Mouse (Mus musculus) CH12.LX (cell line): Measurements from ENCODE around the gene Wdr77. TPM values are rescaled to one million over a fixed set of nuclear protein-coding genes. Genes with fewer than 3 reads are reported as not detected.
"Not testable (repeated sequence)": the region's sequence is repeated elsewhere in the genome, so short reads cannot be mapped to it uniquely, and the experiment has no call there.

ENCODE experiments used
- DNase-seq: peaks from one replicate; pipeline ENCODE4 v3.0.0-alpha.2; 2013; ENCODE audit errors: extremely low read depth
- H3K27ac ChIP-seq: 2 replicates; pipeline ENCODE4 v1.5.1; 2012; ENCODE audit warnings: low read depth, mild to moderate bottlenecking, control low read depth, moderate library complexity; ENCODE audit not compliant: insufficient read depth
- H3K27me3 ChIP-seq: replicated peaks from 2 replicates; pipeline ENCODE3; 2012; ENCODE audit warnings: inconsistent platforms
- H3K36me3 ChIP-seq, 2 experiments: replicated peaks in 1 of 2; 2 replicates each; pipeline versions ENCODE3 to v1.6.1; 2012; ENCODE audit warnings: inconsistent platforms in 1 of 2, low read length in 1 of 2, mild to moderate bottlenecking in 1 of 2, mixed read lengths in 1 of 2, moderate library complexity in 1 of 2; ENCODE audit not compliant: control insufficient read depth in 1 of 2, insufficient read depth in 1 of 2
- H3K4me1 ChIP-seq, 2 experiments: 2 replicates each; pipeline ENCODE4 v1.6.1; 2012; ENCODE audit warnings: inconsistent platforms in 1 of 2, moderate library complexity in 1 of 2; ENCODE audit not compliant: insufficient read depth in 2 of 2, control insufficient read depth in 1 of 2
- H3K4me2 ChIP-seq: 2 replicates; pipeline ENCODE4 v1.6.1; 2012; ENCODE audit warnings: low read depth, mild to moderate bottlenecking, control low read depth; ENCODE audit not compliant: poor library complexity, insufficient read depth, severe bottlenecking
- H3K4me3 ChIP-seq, 3 experiments: fragments of 150-350 bp in 1 of 3; sonication (generic) in 1 of 3; replicated peaks in 1 of 3; 2 replicates each; pipeline versions ENCODE3 to v1.5.1; 2011 to 2012; ENCODE audit warnings: low read depth in 2 of 3, low read length in 2 of 3, mild to moderate bottlenecking in 2 of 3, moderate library complexity in 2 of 3, control low read depth in 1 of 3, improper control_type of control experiment in 1 of 3, inconsistent platforms in 1 of 3, mixed read lengths in 1 of 3; ENCODE audit not compliant: poor library complexity in 1 of 3
- H3K79me2 ChIP-seq: replicated peaks from 2 replicates; pipeline ENCODE4 v1.6.1; 2012; ENCODE audit warnings: mild to moderate bottlenecking, moderate library complexity; ENCODE audit not compliant: control insufficient read depth, poor library complexity, insufficient read depth, severe bottlenecking; ENCODE audit errors: extremely low read depth
- H3K9ac ChIP-seq: 2 replicates; pipeline ENCODE4 v1.6.1; 2012; ENCODE audit warnings: low read depth, mild to moderate bottlenecking, control low read depth, moderate library complexity; ENCODE audit not compliant: insufficient read depth
- H3K9me3 ChIP-seq: replicated peaks from 2 replicates; pipeline ENCODE3; 2012; ENCODE audit warnings: low read length, inconsistent platforms, mixed read lengths
- BHLHE40 ChIP-seq: IDR thresholded peaks from 2 replicates; pipeline ENCODE4 v1.6.1; 2011; ENCODE audit warnings: mild to moderate bottlenecking, low read depth, low read length, improper control_type of control experiment
- CTCF ChIP-seq, 2 experiments: IDR thresholded peaks in 1 of 2; conservative IDR thresholded peaks in 1 of 2; 2 replicates each; pipeline ENCODE4 v1.5.1; 2011 to 2012; ENCODE audit warnings: low read depth in 2 of 2, low read length in 2 of 2, improper control_type of control experiment in 1 of 2, inconsistent platforms in 1 of 2, mild to moderate bottlenecking in 1 of 2, moderate library complexity in 1 of 2
- ELF1 ChIP-seq: IDR thresholded peaks from 2 replicates; pipeline ENCODE4 v1.6.1; 2014; ENCODE audit warnings: low read depth, mild to moderate bottlenecking, inconsistent platforms, low read length, improper control_type of control experiment
- MAX ChIP-seq: IDR thresholded peaks from 2 replicates; pipeline ENCODE4 v1.6.1; 2011; ENCODE audit warnings: low read length, improper control_type of control experiment
- MAZ ChIP-seq: IDR thresholded peaks from 2 replicates; pipeline ENCODE4 v1.6.1; 2012; ENCODE audit warnings: low read depth, mild to moderate bottlenecking, inconsistent platforms, low read length, improper control_type of control experiment, moderate library complexity
- MXI1 ChIP-seq: IDR thresholded peaks from 2 replicates; pipeline ENCODE4 v1.6.1; 2011; ENCODE audit warnings: mild to moderate bottlenecking, low read depth, low read length, improper control_type of control experiment
- MYC ChIP-seq: IDR thresholded peaks from 2 replicates; pipeline ENCODE4 v1.6.1; 2011; ENCODE audit warnings: low read depth, mild to moderate bottlenecking, improper control_type of control experiment, low read length
- NRF1 ChIP-seq: IDR thresholded peaks from 2 replicates; pipeline ENCODE4 v1.6.1; 2014; ENCODE audit warnings: low read depth, mild to moderate bottlenecking, inconsistent platforms, low read length, improper control_type of control experiment, moderate library complexity
- RAD21 ChIP-seq: IDR thresholded peaks from 2 replicates; pipeline ENCODE4 v1.6.1; 2011; ENCODE audit warnings: low read depth, mild to moderate bottlenecking, low read length, improper control_type of control experiment, moderate library complexity
- TBP ChIP-seq: conservative IDR thresholded peaks from 2 replicates; pipeline ENCODE4 v1.6.1; 2011; ENCODE audit warnings: low read depth, low read length, improper control_type of control experiment
- TCF12 ChIP-seq: IDR thresholded peaks from 2 replicates; pipeline ENCODE4 v1.6.1; 2014; ENCODE audit warnings: low read depth, mild to moderate bottlenecking, inconsistent platforms, low read length, improper control_type of control experiment
- dilution Hi-C: fragments of 300-500 bp; cut with MboI; formaldehyde crosslinking; loops from 2 replicates; pipeline ENCODE4 v1.14.3; 2020; ENCODE audit warnings: low sequenced_read_pairs; ENCODE audit not compliant: extremely low pct_unique_long_range_greater_than_20kb, extremely low pct_ligation_motif_present
- in situ Hi-C: fragments of 300-500 bp; cut with MboI; formaldehyde crosslinking; loops from 3 replicates; pipeline ENCODE4 v1.14.3; 2019; ENCODE audit warnings: low sequenced_read_pairs, low pct_ligation_motif_present, low pct_unique_long_range_greater_than_20kb, mixed read lengths
- polyA plus RNA-seq: library from polyadenylated mRNA; unstranded; fragments of >175 nt; gene quantifications from 2 replicates; pipeline ENCODE4 v1.2.1, GENCODE M21; 2012; ENCODE audit warnings: low read depth; ENCODE audit not compliant: insufficient read length
- total RNA-seq, 2 experiments: library from RNA; depleted of rRNA; stranded (reverse); fragments of 300-350 nt in 1 of 2; fragments of >200 nt in 1 of 2; gene quantifications; 2 replicates each; pipeline ENCODE4 v1.2.3; 2012 to 2014

The Wdr77 gene
- total and polyA plus RNA-seq, 3 experiments, result 87.4 to 235 (median 91.2) TPM

- TF ChIP-seq NRF1 (peak; percentile 95), BHLHE40 (no peak), MAX (peak; percentile 25; the same call in 1 of the 2 replicates), TCF12 (no peak), MXI1 (peak; percentile 92), MYC (no peak), TBP (0 out of 2 replicates have a peak, but pooled peaks have one; percentile 44), MAZ (peak; percentile 45; the same call in 1 of the 2 replicates)
- H3K27me3 ChIP-seq, result no peaks in the 10 kb centered on the region
- H3K9ac ChIP-seq, result peak overlapping the region; percentile 10
- H3K79me2 ChIP-seq, result no peaks in the 10 kb centered on the region; the same call in 1 of the 2 replicates
- peak overlapping the region; percentile 62 to 71 (median 64) for H3K4me3 ChIP-seq
- H3K4me1 ChIP-seq, result peaks cover 0 to 13% of the 10 kb centered on the region in 2 experiments; a peak in 2 of 4 replicates
- H3K9me3 ChIP-seq, result no peaks in the 10 kb centered on the region
- H3K27ac ChIP-seq, result peak overlapping the region; percentile 64
- no peaks in the 10 kb centered on the region for H3K36me3 ChIP-seq
- dilution Hi-C loops, result no loop called here
- DNase-seq, result peak; percentile 93
- in situ Hi-C loops, result no loop called here
- peak overlapping the region; percentile 53 for H3K4me2 ChIP-seq
These were observed 42.5 kb downstream of the Wdr77 start for GRCm38 (mm10) chr3:106001416-106002370.

DNA sequence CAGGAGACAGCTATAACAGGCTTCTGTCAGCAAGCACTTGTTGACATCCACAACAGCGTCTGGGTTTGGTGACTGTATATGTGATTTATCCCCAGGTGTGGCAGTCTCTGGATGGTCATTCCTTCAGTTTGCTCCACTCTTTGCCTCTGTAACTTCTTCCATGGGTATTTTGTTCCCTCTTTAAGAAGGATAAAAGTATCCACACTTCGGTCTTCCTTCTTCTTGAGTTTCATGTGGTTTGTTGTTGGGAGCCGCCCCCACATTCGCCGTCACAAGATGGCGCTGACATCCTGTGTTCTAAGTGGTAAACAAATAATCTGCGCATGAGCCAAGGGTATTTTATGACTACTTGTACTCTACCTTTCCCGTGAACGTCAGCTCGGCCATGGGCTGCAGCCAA lies 44.2 kb downstream of the Wdr77 start:
- 0 out of 2 replicates have a peak, but pooled peaks have one; percentile 3 for TF ChIP-seq ELF1
- TF ChIP-seq NRF1, result peak; percentile 73
- peak; percentile 29 for TF ChIP-seq RAD21
- peak in 1 of 2 experiments; percentile 35; a peak in 2 of 4 replicates for TF ChIP-seq CTCF (conservative IDR thresholded peaks at IDR 0.05 in 1 of 2, IDR thresholded peaks at IDR 0.05 in 1 of 2; ENCODE audit: low read depth in 2 of 2, low read length in 2 of 2)
- TF ChIP-seq, all 38 proteins: peak for 4; not testable (repeated sequence) for 34
- in situ Hi-C loops, H3K9me3 ChIP-seq, H3K27me3 ChIP-seq, dilution Hi-C loops, H3K79me2 ChIP-seq, H3K36me3 ChIP-seq: not testable (repeated sequence)
- Histone ChIP-seq H3K4me2 (peak overlapping the region; percentile 63), H3K27ac (peak overlapping the region; percentile 27), H3K4me3 (peak overlapping the region; percentile 37 to 85 (median 61)), H3K9ac (peak overlapping the region; percentile 68), H3K4me1 (peaks cover 0 to 13% of the 10 kb centered on the region in 2 experiments; a peak in 2 of 4 replicates)
- DNase-seq, result peak; percentile 43
